Mouse (Mus musculus): ENCODE data around the gene Mlph. TPM values are rescaled to one million over a fixed set of nuclear protein-coding genes. Genes with fewer than 3 reads are reported as not detected.

Mlph gene
- under 1 TPM; 0.20 to 0.25 TPM for total RNA-seq (2021)
- long read RNA-seq, experiment 1: 0 reads
- long read RNA-seq, experiment 2: 0 reads

DNA sequence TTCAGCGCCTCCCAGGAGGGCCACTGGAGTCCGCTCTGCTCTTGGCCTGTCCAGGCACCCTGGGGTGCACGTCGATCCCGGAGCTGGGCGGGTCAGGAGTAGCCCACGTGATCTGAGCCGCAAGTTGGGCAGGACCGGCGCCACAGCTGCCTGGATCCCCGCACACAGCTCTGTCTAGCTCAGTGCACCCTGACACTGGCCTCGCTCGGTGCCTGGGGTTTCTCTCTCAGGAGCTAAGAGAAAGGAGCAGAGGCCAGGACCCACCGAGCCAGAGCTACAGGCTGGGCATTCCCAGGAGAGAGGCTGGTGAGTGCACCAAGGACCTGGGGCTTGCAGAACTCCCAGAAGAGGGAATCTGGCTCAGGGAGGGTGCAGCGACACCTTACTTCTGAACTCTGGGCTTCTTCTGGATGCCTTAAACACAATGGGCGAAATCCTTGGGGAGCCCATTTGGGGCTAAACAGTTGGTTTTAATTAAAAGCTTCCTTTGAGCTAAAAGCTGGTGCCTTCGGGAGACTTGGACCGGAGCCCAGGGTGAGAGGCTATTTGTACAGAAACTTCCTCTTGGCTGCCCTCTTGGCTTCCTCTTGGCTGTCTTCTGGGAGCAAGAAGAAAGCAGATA is at the start of gene Mlph:
Mlph (plus strand) TSS at position 138 of the 622 bp plus-strand sequence.
- H3K4me3 ChIP-seq: peak within 1 kb of the TSS; percentile 48

DNA sequence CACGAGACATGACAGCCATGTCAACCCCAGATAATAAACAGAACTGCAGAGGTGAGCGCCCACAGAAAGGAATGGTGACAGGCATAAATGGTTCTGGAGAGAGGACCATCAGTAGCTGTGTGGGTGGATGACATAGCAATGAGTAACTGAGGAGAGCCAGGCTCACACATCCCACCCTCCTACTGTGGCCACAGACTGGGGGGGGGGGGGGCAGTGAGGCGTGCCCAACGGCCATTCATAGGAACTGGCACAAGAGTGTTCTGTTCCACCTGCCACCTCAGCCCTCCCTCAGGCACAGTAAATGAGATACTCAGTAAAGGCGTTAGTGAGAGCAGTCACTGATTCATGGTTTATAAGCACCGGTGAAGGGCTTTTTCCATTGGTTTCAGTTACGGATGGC is 48.2 kb upstream of the Mlph start:
- no peak for DNase-seq

More for the DNA sequence above, at the start of gene Mlph:
- intact Hi-C loops (cut with DNase I): no loop called here
- no peak for TF ChIP-seq CTCF (IDR thresholded peaks at IDR 0.05)
- DNase-seq: peak; percentile 60
- peak within 1 kb of the TSS; percentile 53; the same call in 1 of the 2 replicates for H3K27ac ChIP-seq

DNA sequence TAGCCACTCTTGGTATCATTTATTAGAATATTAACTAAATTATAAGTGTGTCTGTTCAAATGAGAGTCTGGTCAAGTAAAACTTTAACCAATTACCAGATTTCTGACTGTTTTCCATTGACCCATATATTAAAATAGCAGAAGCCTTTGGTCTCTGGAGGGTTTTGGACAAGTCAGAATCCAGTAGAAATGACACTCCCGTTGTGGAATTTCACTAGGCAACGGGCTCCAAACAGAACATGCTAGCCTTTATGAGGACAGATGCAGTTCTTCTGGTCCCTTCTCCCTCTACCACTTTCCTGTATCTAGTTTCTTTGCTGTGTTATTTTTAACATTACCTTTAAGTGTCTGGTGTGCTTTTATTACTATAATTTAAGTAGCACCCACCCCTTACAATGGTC is 44.3 kb upstream of the Mlph start:
- H3K27ac ChIP-seq: peak overlapping the region; percentile 72
- DNase-seq: peak; percentile 26
- no peak overlapping the region for H3K4me3 ChIP-seq
- TF ChIP-seq CTCF (IDR thresholded peaks at IDR 0.05): no peak
- intact Hi-C loops (cut with DNase I): no loop called here

More for the DNA sequence above, 48.2 kb upstream of the Mlph start:
- intact Hi-C loops (cut with DNase I): no loop called here
- no peak for TF ChIP-seq CTCF (IDR thresholded peaks at IDR 0.05)
- no peak overlapping the region for H3K4me3 ChIP-seq
- H3K27ac ChIP-seq: no peak overlapping the region

DNA sequence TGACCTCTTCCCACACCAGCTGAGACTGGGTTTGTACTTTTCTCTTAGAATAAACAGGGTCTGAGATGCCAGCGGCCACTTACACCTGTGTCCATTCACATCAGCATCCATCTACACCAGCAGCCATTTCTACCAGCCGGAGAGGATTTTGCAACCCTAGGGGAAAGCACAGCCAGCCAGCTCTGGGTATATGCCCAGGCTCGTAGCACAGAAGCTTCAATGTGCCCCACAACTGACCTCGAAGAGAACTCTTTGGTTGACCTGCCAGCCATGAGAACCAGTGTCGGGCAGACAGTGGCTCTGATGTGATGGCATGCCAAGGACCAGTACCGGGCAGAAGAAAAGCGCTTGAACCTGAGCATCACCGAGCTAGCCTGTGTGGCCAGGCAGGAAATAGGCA is 39.5 kb upstream of the Mlph start:
- peak; percentile 56 for DNase-seq
- intact Hi-C loops (cut with DNase I): no loop called here
- no peak overlapping the region for H3K27ac ChIP-seq
- no peak overlapping the region for H3K4me3 ChIP-seq
- TF ChIP-seq CTCF (IDR thresholded peaks at IDR 0.05): no peak

DNA sequence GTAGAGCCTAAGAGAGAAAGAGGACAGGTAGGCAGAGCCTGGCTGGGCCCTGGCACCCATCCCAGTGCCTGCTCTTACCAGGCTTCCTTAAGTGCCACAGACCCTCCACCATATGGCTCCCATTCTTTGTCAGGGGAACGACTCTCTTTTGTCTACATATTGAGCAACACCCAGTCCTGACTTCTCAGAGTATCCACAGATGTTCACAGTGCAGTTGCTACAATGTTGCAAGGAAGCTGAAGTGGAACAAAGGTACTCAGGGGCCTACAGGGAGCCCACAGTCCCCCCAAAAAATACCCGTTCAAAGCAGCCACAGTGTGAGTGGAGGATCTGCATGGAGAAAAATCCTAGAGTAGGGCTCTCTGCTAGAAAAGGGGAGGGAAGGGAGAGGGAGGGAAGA is 38.9 kb upstream of the Mlph start:
- intact Hi-C loops (cut with DNase I): no loop called here
- TF ChIP-seq CTCF (IDR thresholded peaks at IDR 0.05): no peak

DNA sequence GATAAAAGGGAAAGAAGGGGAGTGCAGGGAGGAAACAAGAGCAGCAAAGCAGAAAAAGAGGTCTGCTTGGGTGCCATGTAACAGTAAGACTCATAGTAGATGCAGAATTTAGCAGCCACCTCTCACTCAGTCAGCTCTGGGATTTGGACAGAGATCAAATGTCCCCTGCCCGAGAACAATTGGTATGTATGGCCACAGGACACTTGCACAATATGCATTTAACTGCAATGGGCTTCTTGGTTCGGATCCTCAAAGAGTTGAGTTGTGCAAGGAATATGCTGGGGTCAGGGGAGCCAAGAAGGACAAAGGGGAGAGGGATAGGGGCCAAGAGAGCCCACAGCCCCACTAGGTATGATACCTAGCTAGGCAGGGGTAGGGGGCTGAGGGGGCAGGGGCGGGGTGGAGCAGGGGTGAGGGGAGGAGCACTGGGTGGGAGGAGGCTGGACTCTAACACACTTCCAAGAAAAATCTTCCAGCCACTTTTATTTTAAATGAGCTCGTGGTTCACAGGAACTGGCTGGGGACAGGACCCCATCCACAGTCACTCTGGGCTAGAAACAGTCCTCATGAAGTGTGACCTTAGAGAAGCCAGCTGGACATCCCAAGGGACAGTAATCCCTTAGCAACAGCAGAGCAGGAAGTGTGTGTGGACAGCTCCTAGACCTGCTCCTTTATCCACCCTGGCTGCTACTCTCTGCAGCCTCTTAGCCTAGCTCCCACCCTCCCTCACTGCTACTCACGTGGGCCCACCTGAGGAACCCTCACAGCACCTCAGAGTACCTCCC is 38.2 kb upstream of the Mlph start:
- Histone ChIP-seq H3K4me3 (no peak overlapping the region), H3K27ac (no peak overlapping the region)
- TF ChIP-seq CTCF (IDR thresholded peaks at IDR 0.05): no peak
- intact Hi-C loops (cut with DNase I): no loop called here
- no peak for DNase-seq

More for the DNA sequence above, 38.9 kb upstream of the Mlph start:
- H3K27ac ChIP-seq: no peak overlapping the region
- no peak overlapping the region for H3K4me3 ChIP-seq
- DNase-seq: no peak

DNA sequence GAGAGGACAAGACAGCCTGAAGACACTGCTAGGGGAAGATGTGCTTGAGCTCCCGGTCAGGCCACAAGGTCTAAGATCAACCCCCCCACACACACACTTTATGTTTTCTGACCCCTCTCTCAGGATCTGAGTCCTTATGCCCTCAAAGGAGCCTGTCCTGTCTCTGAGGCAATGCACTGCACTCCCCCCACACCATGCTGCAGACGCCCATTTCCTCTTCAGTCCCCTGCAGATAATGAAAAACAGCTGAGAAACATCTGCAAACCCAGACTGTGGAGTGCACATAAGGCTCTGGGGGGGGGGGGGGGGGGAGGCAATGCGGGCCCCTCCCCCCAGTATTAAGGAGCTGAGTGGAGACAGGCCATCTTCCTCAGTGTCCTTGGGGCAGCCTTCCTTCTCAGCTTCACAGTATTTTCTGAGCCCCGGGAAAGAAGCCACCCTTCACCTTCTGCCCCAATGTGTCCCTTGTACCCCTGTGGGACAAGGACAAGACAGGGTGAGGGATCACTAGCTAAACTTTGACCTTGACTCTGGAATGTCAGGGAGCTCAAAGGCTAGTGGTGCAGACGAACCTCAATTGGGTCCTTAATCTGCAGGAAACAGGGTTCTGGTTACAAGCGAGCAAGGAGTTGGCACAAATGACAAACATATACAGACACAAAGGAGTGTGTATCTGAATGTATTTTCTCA is 29.0 kb upstream of the Mlph start:
- intact Hi-C loops (cut with DNase I): no loop called here
- Histone ChIP-seq H3K27ac (no peak overlapping the region), H3K4me3 (no peak overlapping the region)
- no peak for DNase-seq
- TF ChIP-seq CTCF (IDR thresholded peaks at IDR 0.05): no peak

DNA sequence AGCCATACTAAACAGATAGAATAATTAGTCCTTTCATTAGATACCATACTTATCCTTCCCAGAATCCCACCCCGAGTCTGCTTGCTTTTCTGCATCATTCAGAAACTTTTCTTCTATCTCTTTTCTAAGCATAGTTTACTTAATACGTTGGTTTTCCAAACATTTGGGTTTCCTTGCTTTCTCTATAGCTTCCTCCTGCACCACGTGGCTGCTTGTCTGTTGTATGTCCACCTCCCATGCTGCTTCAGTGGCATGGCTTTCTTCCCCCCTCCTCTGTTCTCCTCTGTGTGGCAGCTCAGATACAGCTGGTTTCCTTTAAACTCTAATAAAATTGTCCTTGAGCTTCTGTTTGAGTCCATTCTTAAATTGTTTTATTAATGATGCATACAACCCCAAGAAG is 20.4 kb upstream of the Mlph start:
- Histone ChIP-seq H3K27ac (no peak overlapping the region), H3K4me3 (no peak overlapping the region)
- DNase-seq: no peak
- intact Hi-C loops (cut with DNase I): no loop called here
- no peak for TF ChIP-seq CTCF (IDR thresholded peaks at IDR 0.05)

DNA sequence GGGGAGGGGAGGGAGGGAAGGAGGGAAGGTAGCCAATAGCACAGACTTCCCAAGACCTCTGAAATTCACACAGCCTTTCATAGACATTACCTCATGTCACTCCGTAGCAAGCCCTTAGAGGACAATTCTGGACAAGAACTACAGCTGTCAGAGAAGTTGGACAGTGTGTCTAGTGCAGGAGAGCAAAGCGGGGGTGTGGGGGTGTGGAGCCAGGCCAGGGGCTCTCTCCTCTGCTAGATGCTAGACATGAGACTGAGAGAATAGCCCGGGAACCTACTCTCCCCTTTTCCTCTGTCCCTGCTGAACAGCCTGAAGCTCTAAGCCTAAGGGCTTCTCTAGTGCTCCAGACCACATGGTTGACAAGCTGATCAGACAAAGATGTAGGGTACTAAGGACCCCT is 19.9 kb upstream of the Mlph start:
- Histone ChIP-seq H3K27ac (peak overlapping the region; percentile 62; the same call in 1 of the 2 replicates), H3K4me3 (no peak overlapping the region)
- peak; percentile 45 for DNase-seq
- intact Hi-C loops (cut with DNase I): no loop called here
- no peak for TF ChIP-seq CTCF (IDR thresholded peaks at IDR 0.05)

DNA sequence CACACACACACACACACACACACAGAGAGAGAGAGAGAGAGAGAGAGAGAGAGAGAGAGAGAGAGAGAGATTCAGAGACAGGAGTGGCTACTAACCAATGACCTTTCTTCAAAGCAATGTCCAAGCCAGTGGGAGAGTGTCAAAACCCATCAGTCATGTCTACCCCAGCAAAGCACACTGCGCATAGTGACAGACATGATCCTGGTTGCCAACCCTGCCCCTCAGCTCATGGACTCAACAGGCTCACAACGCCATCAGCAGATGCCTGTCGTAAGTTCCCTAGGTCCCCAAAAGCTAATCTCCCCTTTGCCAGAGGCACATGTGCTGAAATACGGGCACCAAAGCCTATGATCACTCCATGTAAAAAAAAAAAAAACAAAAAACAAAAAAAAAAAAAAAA is 18.6 kb upstream of the Mlph start:
- Histone ChIP-seq H3K4me3 (no peak overlapping the region), H3K27ac (peak overlapping the region; percentile 84)
- TF ChIP-seq CTCF (IDR thresholded peaks at IDR 0.05): no peak
- intact Hi-C loops (cut with DNase I): no loop called here
- peak; percentile 31 for DNase-seq

DNA sequence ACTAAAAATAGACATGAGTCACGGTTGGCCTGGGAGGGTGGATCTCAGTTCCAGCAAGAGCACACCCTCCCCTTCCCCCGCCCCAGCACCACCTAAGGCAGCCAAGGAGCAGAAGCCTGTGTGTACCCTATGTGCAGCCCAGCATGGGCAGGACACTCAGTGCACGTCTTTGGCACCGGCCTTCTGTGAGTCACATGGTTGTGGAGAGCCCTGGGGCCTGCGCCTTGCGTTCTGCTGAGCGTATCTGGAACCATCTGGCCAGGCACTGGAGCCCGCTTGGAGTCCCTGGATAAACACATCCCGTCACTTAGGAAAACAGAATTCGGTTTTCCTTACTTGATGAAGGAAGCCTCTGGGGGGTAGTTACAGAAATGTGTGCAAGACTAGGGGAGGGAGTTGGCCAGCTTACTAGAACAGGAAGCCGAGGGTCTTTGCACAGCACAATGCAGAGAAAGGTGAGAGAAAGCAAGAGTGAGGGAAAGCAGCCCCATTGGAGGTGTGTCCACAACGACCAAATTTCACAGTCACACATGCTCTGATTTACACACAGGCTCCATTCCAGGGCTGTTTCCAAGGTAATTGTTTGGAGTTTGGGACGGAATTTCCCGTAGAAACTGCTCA is 18.0 kb upstream of the Mlph start:
- intact Hi-C loops (cut with DNase I): no loop called here
- Histone ChIP-seq H3K27ac (peak overlapping the region; percentile 84), H3K4me3 (peak overlapping the region; percentile 49)
- DNase-seq: peak; percentile 93
- no peak for TF ChIP-seq CTCF (IDR thresholded peaks at IDR 0.05)

DNA sequence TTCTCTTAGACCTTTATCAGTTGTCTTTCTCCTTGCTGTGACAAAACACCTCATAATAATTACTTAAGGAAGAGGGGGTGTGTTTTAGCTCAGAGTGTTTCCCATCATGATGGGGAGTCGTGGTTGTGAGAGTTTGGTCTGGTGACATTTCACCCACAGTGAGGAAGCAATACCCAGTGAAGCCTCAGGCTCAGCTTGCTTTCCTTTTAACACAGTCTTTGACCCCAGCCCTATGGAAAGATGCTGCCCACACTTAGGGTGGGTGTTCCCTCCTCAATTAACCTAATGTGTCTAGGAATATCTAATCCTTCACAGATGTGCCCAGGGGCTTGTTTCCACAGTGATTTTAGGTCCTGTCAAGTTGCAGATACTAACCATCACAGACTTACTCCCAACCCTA is 16.9 kb upstream of the Mlph start:
- intact Hi-C loops (cut with DNase I): no loop called here
- Histone ChIP-seq H3K4me3 (no peak overlapping the region), H3K27ac (no peak overlapping the region; the same call in 1 of the 2 replicates)
- no peak for DNase-seq
- no peak for TF ChIP-seq CTCF (IDR thresholded peaks at IDR 0.05)

All from gastrocnemius, adult 2 months (tissue).